Mouse (Mus musculus): ENCODE results near the gene Pcca.
"Not testable (repeated sequence)": the region's sequence is repeated elsewhere in the genome, so short reads cannot be mapped to it uniquely, and the experiment has no call there.

Gene Pcca

DNA sequence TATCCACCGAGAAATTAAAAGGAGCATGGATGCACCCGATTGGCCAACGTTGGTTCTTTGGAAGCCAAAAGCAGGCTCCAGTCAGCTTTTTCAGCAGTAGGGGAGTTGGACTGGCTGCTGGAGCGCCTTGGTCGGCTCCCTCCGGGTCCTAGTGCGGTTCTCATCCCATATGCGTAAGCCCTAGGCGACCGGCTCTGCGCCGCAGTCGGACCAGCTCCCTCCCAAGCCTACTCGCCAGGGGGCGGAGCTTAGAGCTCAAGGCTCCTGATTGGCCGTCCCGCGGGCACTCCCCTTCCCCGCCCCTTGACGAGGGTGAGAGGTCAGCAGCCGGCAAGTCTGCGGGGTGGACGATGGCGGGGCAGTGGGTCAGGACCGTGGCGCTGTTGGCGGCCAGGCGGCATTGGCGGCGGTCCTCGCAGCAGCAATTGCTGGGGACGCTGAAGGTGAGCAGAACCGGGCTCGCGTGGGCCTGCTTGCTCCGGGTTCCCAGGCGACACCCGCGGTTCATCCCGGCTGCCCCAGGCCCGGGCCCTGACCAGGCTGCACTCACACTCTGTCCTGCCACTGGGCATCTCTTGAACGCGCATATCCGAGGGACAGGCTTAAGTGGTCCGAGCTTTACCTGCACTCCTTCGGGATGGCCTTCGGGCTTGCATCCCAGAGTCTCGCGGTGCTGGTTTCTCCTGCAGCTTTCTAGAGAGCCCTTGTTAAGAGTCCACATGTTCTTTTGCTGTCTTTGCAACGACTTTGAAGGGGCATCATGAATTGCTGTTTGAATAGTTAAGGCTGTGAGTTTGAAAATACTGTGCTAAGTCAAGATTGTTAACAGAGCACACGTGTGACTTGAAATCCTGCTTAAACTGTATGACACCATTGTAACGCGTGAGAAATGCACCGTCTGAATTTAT lies at the start of gene Pcca:
TSS of gene Pcca (plus strand) at position 308 of the 908 bp plus-strand sequence.
- DNase-seq = peak; percentile 98

DNA sequence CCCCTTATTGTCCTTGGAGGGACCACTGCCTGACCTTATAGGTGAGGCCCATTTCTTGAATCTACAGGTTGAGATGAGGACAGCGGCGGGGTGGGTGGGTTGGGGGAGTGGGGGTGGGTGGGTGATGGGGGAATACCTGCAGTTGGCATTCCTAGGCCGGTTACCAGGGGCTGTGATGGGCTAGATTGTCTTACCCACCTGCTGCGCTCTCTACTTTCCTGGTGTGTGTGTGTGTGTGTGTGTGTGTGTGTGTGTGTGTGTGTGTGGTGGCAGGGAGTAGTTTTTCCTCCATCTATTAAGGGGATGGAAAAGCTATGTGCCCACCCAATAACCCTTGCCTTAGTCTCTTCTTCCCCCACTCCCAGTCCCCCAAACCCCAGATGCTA lies 49.7 kb upstream of the Pcca start:
- no peak for DNase-seq

GRCm38 (mm10) chr14:122484844-122485551 lies 49.1 kb upstream of the Pcca start:
- DNase-seq = no peak

DNA sequence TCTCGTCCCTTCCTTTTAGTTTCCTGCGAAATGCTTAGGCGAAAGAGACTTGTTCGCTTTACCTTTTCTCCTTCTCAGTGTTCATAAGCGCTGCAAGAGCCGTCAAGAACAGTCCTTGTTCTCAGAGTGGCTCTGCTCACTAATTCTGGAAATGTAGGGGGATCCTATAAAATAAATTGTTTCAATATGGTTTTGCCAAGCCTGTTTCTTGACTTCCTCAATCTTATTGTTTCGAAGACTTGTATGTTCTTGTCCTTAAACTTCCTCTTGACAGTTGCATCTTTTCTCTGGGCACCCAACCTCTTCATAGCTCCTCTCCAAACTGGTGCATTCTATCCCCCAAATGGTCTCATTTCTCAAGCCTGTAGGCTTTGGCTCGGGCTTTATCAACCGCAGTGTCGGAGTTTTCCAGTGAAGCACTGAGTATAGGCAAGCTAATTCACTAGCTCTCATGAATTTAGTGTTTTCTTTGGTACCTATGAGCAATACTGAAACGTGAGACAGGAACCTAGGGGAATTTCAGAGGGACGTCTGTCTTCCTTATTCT lies 48.4 kb upstream of the Pcca start:
- no peak for DNase-seq

GRCm38 (mm10) chr14:122486611-122487010 lies 47.5 kb upstream of the Pcca start:
- DNase-seq = no peak

DNA sequence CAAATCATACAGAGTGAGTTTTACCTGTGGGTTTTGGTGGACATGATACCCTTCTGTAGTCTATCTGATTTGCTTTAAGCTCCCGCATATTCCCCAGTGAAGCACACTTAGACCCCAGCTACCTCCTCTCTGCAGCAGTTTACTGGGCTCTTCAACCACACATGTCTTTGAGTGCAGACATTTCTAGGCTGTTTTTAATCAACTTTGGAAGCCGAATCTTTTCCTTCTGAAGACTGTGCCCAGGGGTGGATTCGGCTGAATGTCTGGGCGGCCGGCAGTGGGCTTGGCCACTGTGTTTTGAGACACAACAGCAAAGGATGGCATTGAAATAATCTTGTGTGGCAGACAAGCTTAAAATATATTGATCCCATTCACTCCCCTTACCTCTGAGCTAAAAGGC lies 46.8 kb upstream of the Pcca start:
- no peak for DNase-seq

GRCm38 (mm10) chr14:122489041-122489440 lies 45.1 kb upstream of the Pcca start:
- no peak for DNase-seq

- no peak for DNase-seq
These were observed 44.3 kb upstream of the Pcca start for GRCm38 (mm10) chr14:122489686-122490414.

- DNase-seq = no peak
These were observed 43.4 kb upstream of the Pcca start, which contains the start of gene Gm10837 for GRCm38 (mm10) chr14:122490441-122491328. TSS of gene Gm10837 (plus strand) at chr14:122490586.

GRCm38 (mm10) chr14:122491521-122491920 lies 42.6 kb upstream of the Pcca start:
- no peak for DNase-seq

GRCm38 (mm10) chr14:122492015-122492414 lies 42.1 kb upstream of the Pcca start:
- DNase-seq = no peak

DNA sequence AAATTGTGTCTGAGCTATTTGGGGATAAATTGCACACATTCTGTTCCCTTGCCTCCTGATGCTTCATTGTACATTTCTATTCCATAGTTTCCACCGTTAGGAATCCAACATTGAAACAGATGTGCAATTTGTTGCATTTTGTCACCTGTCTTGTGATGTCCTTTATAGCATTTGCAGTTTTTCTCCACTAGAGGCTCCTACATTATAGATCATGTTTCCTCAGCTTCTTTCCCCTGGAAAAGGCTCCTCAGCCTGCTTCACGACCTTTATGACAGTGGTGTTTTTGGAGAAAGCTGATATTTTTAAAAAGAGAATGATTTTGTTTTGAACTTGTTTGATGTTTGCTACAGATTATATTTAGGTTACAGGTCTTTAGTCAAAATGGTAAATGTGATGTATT lies 25.1 kb upstream of the Pcca start:
- no peak for DNase-seq

DNA sequence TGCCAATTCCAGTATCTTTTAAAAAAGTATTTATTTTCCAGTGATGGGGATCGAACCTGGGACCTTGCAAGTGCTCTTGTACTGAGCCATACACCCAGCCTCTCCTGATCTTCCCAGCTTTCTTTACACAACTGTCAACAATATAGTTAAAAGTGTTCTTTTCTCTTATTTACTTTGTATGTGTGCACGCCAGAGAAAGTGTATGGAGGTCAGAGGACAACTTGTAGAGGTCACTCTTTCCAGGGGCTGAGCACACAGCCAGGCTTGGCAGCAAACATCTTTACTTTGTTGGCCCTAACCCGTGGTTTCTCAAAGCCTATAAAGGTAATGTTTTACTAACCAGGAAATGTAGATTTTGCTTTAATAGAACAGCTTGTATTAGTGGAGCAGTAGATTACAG lies 22.6 kb upstream of the Pcca start:
- peak in 1 of 2 experiments; percentile 27 for DNase-seq

DNA sequence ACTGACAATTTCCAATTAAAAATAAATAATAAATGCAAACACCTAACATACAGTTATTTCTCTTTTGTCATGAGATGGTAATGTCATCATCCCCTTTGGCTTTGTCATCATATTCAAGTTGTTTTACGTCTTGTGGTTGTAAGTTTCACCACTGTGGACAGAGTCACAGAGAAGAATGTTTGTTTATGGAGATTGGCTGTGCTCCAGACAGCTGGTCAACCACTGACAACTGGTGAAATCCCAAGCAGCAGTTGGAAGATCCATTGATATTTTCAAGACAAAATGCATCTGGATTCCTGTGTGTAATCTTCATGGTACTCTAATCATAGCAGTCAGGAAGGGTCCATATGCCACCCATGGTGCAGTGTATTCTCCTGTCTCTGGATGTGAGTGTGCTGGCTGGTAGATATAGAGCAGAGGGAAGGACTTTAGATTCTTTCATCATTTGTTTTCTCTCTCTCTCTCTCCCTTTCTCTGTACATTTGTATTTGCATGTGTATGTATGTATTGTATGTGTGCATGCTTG lies 20.6 kb upstream of the Pcca start:
- DNase-seq = no peak

DNA sequence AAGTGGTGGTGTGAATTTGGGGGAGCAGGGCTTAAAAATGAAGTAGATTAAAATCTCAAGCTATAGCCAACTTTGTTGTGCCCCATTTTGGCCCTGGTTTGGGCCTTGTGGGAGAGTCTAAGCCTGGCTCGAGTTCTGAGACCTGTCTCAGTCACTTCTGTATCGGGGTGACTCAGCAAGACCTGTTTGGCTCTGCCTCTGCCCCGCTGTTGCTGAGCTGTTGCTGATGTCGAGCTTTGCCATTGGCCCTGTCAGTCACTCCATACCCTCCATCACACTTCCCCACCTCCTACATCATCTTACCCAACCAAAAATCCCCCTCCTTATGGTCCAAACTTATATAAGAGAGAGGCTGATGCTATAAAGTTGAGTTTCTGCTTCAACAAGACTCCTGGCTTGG lies 5.6 kb upstream of the Pcca start:
- no peak for DNase-seq

GRCm38 (mm10) chr14:122535986-122536385 lies 1.9 kb downstream of the Pcca start:
- no peak for DNase-seq

DNA sequence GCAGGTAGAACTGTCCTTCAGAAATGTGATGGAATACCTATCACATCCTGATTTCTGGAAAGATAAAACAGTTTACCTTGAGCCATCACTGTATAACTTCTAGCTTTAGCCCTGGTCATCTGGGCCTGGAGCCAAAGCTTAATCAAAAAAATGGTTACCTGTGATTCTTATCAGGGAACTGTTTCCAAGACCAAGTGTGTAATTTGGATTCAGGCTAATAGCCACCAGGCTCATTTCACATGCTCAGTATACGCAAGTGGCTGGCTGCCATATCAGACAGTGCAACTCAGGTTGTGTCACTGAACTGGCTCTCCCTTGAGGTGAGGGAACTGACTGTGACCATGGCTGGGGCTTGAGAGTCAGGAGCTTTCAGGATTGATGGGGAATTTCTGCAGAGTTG lies 14.3 kb downstream of the Pcca start:
- DNase-seq = peak; percentile 28 to 51

DNA sequence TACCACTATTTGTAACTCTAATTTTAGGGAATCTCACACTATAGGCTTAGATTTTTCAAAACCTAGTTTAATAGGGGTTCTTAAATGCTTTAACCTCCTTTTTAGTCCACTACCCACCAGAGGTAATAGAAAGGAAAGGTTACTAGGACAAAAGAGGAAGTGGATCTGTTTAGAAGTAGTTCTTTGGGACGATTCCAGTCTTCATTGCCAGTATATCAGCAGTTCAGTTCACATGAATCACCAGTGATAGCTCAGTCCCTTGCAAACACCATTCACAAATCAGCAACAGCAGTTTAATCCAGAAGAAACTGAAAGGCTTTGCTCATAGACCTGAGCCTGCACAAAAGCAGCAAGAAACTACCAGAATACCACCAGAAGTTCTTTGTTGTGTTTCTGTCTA lies 14.8 kb downstream of the Pcca start:
- DNase-seq = no peak

GRCm38 (mm10) chr14:122552761-122553445 lies 18.8 kb downstream of the Pcca start:
- DNase-seq = peak in 1 of 2 experiments; percentile 57

DNA sequence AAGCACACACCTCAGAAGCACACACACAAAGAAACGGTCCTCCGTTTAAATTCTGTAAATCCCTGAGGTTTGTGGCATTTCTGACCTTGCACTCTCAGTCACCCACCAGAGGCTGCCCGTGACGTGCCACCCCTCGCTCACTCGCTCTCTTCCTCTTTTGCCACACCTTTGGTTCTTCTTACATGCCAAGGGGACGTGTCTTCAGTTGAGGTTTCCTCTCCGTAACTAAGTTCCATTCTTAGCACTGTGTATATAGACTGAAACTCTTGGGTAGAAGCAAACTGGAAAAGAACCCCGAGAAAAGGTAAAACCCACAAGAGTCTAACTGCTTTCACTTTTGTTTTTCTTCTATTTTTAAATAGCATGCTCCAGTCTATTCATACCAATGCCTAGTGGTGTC lies 23.2 kb downstream of the Pcca start:
- no peak for DNase-seq

DNA sequence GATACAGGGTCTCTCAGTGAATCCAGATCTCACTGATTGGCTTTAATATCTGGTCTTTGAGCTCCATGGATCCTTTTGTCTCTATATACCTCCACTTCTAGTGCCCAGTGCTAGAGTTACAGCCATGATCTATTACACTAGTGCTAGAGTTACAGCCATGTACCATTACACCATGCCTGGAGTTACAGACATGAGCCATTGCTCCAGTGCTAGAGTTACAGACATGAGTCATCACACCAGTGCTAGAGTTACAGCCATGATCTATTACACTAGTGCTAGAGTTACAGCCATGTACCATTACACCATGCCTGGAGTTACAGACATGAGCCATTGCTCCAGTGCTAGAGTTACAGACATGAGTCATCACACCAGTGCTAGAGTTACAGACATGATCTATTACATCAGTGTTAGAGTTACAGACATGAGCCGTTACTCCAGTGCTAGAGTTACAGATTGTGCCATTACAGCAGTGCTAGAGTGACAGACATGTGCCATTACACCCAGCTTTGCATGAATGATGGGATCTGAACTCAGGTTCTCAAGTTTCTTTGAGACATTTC lies 26.8 kb downstream of the Pcca start:
- not testable (repeated sequence) for DNase-seq
